Mouse (Mus musculus) CD4-positive, CD25-positive, alpha-beta regulatory T cell, adult 9 weeks (primary cell): ENCODE data around the gene Olfr1254. TPM values are rescaled to one million over a fixed set of nuclear protein-coding genes. Genes with fewer than 3 reads are reported as not detected.

ENCODE experiments used
- polyA plus RNA-seq: library from polyadenylated mRNA; unstranded; fragments of 100-300 nt; shearing (Covaris generic); gene quantifications from one replicate; pipeline ENCODE4 v1.2.1, GENCODE M21; 2017

Gene Olfr1254
- not detected for polyA plus RNA-seq

DNA sequence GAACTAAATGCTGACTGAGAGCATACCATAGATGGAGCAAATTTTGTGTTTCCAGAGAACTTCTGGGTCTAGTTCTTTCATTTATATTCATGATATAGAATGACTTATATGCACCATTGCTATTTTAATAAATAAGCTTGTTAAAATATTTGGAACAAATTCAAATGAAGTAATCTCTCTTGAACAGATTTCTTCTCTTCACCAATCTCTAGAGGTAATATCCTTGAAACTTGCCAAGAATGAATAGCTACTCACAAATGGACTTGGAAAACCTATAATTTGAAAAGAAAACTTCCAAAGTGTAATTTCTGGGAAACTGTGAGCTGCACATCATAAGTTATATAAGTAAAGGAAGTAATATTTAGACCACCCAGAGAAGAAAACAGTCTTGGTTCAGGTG lies at the start of gene Olfr1254:
Gene Olfr1254 (minus strand): TSS at position 101 of the 400 bp plus-strand sequence.

DNA sequence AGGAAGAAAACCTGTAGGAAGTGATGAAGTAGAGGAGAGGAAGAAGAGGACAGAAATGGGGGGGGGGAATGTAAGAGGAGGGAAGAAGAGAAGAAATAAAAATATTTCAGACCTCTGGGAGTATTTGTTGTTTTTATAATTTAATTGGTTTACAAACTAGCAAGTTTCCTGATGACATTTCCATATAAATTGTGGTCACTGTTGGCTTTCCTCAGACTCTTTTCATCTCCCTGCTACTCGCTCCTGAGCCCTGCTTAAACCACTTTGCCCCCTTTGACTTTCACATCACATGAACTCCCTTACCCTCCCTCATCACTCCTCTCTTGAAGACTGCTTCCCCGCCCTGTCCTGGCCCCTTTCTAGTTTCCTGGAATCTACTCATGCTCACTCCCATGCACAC lies 48.0 kb upstream of the Olfr1254 start, which contains the start of gene Olfr1256:
Gene Olfr1256 (minus strand): TSS at position 101 of the 400 bp plus-strand sequence.

DNA sequence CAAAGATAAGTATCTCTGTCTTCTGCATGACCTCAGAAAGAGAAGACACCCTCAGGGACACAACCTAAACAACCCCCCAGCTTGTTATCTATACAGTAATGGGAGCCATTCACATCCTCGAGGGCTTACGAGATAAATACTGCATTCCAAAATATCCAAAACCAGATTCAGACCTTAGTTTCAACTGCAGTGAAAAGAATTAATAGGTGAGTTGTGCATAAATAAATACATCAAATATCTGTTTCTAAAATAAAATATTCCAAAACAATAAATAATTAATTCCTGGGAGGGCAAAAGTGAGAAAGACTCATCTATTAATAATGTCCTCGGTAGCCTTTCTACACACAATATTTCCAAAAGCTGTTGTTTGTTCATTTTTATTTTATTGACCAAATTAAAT lies 18.3 kb upstream of the Olfr1254 start, which contains the start of gene Olfr1255:
Gene Olfr1255 (plus strand): TSS at position 301 of the 400 bp plus-strand sequence.

DNA sequence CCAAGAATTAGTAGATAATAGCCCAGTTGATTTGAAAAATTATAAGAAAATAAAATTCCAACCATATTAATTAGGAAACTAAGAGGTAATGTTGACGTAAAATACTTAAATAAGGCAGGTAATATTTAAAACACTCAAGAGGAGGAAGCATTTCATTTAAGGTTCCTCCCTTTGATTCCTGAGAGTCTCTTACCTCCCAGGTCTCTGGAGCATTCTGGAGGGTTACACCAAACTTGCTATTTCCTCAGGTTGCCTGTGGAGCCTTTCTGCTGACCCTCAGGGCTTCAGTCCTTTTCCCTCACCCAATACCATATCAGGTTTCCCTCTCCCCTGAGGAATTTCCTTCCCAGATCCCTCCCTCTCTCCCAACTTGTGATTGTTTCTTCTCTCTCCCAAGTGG lies 36.4 kb downstream of the Olfr1254 start, which contains the start of gene Olfr1253:
Gene Olfr1253 (minus strand): TSS at position 101 of the 400 bp plus-strand sequence.

Other genes with a start within 250 kb of the Olfr1254 start
- gene Olfr1245, start 215.2 kb downstream of the Olfr1254 start, polyA plus RNA-seq = not detected
- not detected for gene Olfr1246, start 200.5 kb downstream of the Olfr1254 start, polyA plus RNA-seq
- not detected for gene Olfr1247, start 179.5 kb downstream of the Olfr1254 start, polyA plus RNA-seq
- not detected for gene Olfr1248, start 175.4 kb downstream of the Olfr1254 start, polyA plus RNA-seq
- gene Olfr1249, start 158.6 kb downstream of the Olfr1254 start, polyA plus RNA-seq = not detected
- not detected for gene Olfr1250, start 132.2 kb downstream of the Olfr1254 start, polyA plus RNA-seq
- not detected for gene Olfr1251, start 121.7 kb downstream of the Olfr1254 start, polyA plus RNA-seq
- gene Olfr1252, start 68.6 kb downstream of the Olfr1254 start, polyA plus RNA-seq = not detected
- gene Olfr1253, start 36.5 kb downstream of the Olfr1254 start, polyA plus RNA-seq = not detected
- not detected for gene Olfr1255, start 18.4 kb upstream of the Olfr1254 start, polyA plus RNA-seq
- gene Olfr1256, start 47.9 kb upstream of the Olfr1254 start, polyA plus RNA-seq = not detected
- not detected for gene Olfr48, start 54.6 kb upstream of the Olfr1254 start, polyA plus RNA-seq
- gene Olfr1257, start 84.8 kb upstream of the Olfr1254 start, polyA plus RNA-seq = not detected
- 0.04 TPM for gene Olfr1258, start 133.7 kb upstream of the Olfr1254 start, polyA plus RNA-seq
- gene Olfr1259, start 155.0 kb upstream of the Olfr1254 start, polyA plus RNA-seq = not detected
- gene Olfr1260, start 180.7 kb upstream of the Olfr1254 start, polyA plus RNA-seq = not detected
- not detected for gene Olfr1261, start 197.6 kb upstream of the Olfr1254 start, polyA plus RNA-seq
- not detected for gene Olfr1262, start 206.5 kb upstream of the Olfr1254 start, polyA plus RNA-seq
- gene Olfr1263, start 218.5 kb upstream of the Olfr1254 start, polyA plus RNA-seq = not detected
- not detected for gene Olfr1264, start 232.0 kb upstream of the Olfr1254 start, polyA plus RNA-seq
- not detected for gene Olfr1265, start 241.7 kb upstream of the Olfr1254 start, polyA plus RNA-seq